Mouse (Mus musculus) kidney, postnatal 25 days (tissue): ENCODE measurements around the gene Lsamp.

Experiments used
- DNase-seq, 2 experiments: peaks; one replicate each; pipeline ENCODE4 v3.0.0; 2021; ENCODE audit warnings: mixed read lengths in 2 of 2

Gene Lsamp

DNA sequence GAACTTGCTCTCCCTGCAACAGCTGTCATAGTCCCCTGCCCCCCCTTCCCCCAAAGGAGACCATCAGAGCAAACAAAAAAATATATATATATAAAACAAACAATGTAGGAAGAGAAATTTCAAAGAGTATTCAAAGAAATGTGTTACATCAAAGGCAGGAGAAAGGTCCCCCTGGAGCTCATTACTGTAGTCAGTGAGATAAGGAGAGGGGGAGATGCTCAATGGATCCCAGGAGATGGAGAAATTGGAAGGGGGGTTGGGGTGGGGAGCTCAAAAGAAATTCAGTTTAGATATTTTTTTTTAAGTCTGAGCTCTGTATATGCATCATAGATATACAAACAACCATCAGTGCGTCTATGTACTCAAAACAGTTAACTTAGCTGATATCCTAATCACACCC lies 976.4 kb downstream of the Lsamp start:
- no peak for DNase-seq

DNA sequence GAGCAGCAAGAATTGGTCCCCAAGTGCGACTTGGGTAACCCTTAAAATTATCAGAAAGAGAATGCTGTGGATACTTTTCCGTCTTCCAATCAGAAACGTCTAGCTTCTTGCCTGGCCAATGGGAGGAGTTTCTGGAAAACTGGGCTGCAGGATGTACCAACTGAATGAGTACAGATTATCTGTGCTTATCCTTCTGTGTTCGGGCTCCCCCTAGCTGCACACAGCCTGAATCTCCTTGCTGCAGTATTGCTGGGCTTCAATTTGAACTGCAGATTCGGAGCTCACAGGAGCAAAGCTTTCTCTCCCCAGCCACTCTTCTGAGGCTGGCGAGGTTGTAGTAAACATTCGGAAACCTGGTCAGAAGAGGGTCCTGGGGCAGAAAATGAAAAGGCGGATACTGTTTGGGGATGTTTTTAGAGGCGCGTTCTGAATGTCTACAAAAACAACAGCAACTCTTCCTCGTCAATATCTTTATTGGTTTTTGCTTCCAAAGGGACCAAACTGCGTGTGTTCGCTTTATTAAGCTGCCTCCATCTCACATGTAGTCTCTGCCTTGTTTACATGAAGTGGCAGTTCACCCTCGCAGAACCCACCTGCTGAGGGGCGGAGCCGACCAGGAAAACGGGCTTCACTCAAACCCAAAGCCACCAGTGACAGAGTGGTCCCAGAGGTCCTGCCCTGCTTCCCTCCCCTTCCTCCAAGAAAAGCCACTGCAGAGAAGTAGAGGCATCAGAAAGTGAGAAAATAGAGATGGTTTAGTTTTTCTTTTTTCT lies 984.1 kb downstream of the Lsamp start:
- DNase-seq = peak; percentile 71 to 77

DNA sequence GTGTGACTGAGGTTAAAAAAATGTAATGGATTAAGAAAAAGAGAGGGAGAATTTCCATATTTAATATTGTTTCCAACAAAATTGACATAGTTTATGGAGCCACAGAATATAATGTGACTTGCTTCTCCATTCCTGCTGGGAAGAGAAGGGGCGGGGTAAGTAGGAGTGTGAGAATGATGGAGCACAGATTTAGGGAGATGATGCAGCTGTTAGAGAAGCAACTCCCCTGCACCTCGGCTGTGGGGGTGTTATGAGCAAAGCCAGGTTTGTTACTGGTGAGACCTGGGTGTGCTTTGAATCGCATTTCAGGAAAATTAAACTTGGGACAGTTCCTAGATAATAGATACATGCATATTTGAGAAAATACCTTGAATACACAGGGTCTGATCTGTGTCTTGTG lies 987.2 kb downstream of the Lsamp start:
- no peak for DNase-seq

DNA sequence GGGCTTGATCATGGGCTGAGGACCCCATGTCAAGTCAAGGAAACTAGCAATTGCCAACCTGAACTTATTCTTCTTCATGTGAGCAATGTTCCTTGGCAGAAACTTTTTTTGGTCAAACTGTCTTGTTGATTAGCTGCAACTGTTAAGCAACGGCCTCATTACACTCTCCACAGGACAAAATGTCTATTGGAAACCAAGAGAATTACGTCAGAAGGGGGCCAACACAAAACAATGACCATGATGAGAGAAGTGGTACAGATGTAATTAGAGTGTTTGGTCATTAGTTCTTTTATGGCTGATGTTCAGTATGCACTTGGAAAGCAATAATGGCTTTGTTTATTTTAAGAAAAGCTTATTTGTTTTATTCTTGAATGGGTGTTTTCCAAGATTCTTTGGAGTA lies 989.9 kb downstream of the Lsamp start:
- no peak for DNase-seq

DNA sequence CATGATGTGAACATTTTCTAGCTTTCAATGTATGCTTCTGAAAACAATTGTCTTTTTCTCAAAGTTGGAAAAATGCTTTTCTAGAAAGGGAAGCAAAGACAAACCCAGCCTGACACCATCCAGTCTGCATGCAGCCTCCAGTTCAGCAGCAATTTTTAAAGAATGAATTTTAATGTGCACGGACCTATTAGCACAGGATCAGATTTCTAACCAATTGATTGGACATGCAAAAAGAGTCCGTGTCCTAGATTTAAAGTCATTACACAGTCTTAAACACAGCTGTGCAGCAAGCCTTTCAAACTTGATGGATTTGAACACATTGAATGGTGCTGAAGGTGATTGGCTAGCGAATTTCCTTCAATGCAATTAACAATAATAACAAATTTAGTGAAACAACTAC lies 998.9 kb downstream of the Lsamp start:
- no peak for DNase-seq

DNA sequence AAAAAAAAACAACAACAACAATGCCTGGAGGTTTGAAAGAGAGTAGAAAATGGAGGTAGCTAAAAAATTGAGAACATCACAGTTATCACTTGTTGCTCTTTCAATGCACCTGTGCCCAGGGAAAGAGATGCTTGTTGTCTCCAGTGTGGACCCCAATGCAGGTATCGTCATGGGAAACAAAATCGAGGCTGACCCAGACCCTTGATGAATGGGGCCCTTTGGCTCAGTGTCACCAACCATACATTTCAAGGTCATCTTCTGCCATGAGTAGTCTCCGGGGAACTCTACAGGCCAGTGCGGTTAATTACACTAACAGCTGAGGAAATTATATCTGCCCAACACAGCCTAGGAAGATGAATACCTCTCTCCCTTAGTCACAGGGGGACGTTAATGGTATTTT lies 1023.4 kb downstream of the Lsamp start:
- DNase-seq = no peak

DNA sequence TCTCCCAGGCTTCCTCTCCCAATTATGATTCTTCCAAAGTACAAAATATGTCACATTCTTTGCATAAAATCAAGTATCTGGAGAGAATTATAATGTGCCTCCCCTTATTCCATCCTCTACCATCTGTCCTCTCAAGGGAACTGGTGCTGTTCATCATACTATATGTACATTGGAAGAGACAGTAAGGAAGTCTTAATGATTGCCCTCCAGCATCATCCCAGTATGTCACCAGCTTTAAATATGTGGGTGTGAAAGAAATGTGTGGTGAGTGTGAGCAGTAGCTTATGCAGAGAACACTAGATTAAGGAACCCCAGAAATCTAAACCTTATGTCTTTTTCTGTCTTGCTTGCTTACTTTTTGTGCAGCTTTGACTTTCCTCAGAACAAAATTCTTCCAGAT lies 1050.6 kb downstream of the Lsamp start:
- DNase-seq = no peak

DNA sequence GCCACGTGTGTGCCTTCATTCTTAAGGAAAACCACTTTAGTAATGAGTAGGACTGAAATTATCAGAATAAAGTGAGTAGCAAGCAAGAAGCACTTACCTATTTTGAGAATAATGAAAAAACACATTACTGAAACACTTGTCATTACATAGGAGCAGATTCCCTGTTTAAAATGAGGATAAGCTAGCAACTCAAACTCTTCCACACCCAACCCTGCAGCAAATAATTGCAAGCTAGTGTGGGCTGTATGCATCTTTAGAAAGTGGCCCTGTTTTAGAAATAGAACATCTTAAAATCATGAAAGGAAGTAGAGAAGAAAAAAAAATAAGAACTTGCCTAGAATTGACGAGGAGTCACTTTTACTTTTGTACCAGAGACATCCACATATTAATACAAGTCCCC lies 1057.5 kb downstream of the Lsamp start:
- no peak for DNase-seq

DNA sequence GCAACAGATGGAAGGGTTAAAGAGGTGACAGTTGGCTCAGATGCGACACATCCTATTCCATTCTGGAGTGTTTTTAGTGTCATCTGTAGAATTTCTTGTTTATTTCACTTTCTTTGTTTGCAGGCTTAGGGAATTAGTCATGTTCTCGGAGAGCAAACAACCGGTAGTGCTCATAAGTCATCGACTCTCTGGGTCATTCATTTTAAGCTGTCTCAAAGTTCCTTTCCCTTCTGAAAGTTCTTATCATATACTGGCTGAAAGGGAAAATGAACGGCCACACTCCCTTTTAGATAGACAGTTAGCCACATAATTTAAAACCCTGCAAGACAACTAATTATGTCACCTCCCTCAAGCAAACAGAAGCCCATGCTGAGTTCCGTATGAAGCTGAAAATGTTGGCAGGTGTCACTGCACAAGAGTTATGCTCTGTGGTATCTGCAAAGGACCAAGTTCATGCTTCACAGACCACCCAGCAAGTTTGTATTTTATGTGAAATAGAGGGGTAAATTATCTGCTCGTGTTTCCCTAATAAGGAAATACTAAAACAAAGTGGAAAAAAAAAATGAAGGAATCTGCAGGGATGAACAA lies 1079.2 kb downstream of the Lsamp start:
- DNase-seq = no peak

DNA sequence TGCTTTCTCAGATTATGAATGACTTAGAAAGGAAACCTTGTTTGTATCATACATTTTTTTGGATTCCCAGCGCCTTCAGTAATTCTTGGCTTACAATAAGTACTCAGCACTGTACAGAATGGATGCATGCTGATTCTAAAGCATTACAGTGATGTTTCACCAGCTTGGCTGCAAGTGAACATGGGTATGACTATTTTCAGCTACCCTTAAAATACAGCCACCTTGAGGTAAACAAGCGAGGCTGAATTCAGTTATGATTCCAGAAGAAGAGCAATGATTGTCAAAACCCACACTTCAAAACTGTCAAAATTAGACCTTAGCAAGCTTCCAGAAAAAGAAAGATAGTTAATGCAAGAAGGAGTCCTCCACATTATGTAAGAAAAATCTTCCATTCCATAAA lies 1089.3 kb downstream of the Lsamp start:
- DNase-seq = no peak

DNA sequence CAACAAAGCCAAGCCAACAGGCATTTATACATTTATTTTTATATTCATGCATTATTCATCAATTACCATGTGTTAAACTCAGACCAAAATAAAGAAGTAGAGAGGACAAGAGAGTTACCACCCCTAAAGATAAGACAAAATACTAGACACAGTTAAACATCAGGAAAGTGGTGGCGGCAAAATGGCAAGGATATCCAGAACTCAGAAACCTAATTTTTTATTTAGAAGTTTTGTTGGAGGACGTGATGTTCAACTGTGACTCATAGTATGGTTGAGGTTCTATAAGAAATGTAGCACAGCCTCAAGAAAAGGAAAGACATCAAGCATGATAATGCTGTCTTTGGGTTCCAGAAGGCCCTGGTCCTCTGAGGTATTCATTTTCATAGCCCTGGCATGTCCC lies 1104.5 kb downstream of the Lsamp start:
- DNase-seq = no peak

DNA sequence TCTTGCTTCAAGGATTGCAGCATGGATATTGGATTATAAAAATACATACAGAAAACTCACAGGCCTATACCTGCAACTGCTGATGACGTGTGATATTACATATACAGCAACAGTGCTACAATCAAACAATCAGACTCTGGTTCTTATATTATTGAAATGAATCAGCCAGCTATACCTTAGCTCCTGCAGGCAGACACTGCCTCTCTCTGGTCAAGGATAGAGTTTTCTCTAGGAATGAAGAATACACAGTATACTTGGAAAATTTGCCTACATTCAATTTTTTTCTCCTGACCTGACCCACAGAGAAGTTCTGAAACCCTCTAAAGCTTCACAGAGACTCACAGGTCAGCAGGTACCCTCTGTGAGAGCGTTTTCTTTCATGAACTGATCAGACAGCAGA lies 1105.9 kb downstream of the Lsamp start:
- no peak for DNase-seq

DNA sequence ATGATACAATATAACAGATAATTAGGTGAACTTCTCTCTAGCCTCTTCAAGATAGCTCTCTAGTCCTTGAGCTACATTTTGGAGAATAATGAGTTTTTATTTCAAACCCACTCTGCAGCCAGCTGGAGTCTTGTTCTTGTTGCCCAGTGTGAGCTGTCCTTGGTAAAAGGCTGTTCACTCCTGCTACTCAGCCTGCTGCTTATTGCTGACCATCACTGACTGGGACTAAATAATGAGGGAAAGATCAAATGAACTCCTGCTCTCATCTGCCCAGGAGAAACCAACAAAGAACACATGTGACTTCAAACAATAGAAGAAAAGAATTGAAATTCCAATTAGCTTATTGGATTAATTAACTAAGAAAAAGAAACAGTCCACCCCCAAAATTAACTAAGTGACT lies 1107.1 kb downstream of the Lsamp start:
- no peak for DNase-seq

DNA sequence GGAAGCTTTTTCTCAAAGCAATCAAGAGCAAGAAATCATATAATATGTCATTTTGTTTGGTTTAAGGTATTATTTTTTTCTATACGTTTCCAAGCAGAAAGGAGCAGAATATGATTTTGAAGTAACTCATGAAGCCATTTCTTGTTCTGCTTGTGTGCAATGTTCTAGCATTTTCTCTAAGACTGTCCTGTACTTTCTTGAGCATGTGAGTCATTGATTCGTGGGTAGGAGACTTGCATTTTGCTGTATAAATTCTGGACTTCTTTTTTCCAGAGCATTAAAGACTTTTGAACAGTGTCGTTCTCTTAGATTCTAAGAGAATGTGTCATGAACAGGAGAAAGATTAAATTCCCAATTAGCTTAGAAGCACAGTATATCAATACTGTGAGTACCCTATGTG lies 1118.6 kb downstream of the Lsamp start:
- DNase-seq = no peak

DNA sequence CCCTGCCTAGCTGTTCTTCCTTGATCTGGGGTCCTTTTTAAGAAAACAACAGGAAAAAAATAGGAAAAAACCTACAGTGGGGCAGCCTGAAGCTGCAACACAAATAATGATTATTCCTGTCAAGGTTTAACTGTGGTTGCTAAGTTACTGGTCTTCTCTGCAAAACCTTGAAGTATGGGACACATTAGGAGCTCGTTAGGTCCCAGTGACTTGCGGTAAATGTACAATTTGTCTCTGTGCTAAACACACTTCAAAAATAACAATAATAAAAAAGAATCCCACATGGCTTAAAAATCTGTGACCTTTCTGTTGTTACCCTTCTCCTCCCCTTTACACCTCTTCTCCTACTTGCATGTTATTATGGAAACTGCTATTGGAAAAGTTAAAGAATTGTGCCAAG lies 1140.2 kb downstream of the Lsamp start:
- no peak for DNase-seq

DNA sequence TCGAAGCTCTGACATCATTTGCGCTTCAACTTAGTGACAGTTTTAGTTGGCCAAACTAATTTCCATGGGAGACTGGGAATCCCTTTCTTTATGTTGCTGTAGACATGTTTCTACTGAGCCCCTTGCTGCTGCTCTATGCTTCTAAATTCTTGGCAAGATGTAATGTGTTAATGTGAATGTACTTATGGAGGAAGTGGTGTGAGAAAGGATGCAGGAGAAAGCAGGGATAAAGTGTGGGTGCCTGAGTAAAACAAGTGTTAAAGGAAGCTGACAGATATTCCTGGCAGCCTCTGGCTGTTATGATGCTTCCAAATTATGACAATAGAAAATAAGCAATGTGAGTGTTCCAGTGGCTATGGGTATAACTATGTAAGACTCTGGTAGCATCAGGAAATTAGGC lies 1140.9 kb downstream of the Lsamp start:
- DNase-seq = no peak

DNA sequence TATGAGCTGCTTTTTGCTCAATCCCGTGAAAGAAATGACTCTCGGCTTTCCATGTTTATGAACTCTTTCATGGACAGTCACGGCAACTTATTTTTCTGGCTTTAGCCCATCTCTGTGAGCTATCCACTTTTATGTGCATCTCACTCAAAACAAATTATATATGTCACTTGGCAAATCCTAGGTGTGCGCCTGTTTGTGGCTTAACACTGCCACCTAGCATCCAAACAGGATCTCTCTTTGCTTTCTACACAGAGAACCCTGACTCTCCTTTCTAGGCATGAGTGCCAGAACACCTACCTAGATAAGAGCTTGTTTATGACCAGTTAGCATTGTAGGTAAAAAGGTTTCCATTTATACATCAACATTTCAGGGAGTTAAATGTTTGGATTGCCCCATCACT lies 1146.9 kb downstream of the Lsamp start:
- DNase-seq = no peak

DNA sequence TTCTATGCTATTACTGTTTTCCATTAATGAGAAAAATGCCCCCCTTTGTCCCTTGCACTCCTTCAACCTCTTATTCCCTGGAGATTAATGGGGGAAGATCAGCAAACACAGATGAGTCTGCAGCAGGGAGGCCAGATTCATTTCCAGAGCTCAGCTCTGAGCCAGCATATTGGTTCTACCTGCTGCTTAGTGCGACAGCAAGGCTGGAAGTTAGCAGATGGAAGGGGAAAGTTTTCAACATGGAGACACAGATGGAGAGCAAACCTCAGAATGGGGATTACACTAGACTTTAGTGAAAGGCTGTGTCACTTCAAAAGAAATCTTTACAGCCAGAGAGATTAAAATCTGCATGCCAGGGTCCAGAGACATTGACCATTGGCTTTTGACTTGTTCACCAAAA lies 1188.7 kb downstream of the Lsamp start:
- no peak for DNase-seq

DNA sequence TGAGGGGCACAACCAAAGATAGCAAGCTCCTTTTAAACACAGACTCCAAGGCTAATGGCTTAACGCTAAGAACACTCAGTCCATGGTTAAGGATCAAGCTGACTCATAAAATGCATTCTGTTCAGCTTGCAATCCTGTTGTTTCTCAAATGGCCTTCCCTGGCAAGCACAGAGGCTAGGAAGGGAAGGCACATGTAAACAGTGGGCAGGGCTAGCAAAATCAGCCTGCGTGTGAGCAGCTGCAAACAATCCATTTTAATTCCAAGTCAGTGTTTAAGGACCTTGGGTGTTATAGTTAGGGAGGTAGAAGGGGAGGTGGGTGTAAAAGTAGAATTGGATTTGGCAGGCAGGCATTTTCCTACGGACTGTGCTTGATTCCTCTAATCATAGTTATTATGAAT lies 1195.4 kb downstream of the Lsamp start:
- no peak for DNase-seq

DNA sequence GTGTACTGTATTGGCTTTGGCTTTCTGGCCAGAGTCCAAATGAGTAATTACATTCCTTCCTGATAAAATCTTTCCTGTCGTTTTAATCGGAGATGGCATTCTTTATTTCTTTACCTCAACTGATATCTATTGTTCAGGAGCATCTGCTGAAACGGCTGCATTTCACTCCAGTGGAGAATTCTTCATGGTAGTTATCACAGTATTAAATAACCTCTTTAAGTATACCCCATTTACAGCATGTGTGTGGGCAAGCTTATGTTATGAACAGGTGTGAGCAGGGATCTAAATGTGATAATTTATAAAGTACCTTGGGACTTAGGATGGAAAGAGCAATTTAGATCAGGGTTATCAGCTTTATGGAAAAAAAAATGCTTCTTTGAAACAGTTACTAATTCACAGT lies 1196.7 kb downstream of the Lsamp start:
- no peak for DNase-seq

DNA sequence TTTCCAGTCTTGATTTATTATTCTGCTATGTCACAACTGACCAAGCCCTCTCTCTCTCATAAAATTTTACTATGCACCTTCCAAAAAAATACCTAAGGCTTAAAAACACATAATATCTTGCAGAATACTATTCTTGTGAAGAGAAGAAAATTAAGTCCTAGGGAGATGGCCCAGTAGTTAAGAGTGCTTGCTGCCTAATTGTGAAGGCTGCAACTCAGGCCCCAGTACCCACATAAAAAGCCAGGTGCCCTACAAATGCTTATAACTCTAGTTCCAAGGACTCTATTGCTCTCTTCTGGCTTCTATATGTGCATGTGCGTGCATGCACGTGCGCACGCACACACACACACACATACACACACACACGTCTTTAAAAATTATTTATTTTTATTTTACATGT lies 1225.9 kb downstream of the Lsamp start:
- no peak for DNase-seq

DNA sequence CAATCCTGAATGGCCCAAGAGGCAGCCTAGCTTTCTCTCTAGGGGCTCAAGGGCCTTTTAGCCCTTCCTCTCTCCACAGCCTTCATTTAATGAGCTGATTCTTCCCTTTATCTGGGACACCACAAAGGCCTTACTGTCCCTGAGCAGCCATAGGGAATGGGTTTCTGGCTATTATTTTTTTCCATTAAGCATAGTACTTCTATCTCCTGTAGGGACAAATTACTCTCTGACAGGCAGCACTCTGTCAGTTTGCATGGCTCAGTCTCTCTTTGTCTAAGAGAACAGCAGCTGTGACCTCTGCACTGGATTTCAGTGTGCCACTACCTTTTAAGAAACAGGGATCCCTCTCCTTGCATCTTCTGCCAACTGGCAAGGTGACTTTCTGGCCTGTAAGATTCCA lies 1251.7 kb downstream of the Lsamp start:
- DNase-seq = no peak

DNA sequence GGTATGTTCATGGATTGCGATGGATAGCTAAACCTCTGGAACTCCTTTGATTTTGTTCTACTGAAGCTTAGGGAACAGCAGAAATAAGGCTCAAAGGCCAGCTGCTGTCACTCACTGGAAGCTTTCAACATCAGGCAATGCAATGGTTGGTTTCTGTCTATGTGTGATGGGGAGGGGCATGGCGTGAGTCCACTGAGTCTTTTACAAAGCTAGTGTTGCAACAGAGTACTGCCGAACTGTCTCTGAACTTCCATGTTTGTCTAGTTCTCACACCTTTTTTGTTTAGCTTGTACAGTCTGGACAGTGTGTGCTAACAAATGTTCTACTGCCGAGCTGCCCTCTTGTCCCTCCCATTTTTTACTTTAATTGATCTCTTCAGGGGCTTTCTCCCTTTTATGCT lies 1258.7 kb downstream of the Lsamp start:
- no peak for DNase-seq

DNA sequence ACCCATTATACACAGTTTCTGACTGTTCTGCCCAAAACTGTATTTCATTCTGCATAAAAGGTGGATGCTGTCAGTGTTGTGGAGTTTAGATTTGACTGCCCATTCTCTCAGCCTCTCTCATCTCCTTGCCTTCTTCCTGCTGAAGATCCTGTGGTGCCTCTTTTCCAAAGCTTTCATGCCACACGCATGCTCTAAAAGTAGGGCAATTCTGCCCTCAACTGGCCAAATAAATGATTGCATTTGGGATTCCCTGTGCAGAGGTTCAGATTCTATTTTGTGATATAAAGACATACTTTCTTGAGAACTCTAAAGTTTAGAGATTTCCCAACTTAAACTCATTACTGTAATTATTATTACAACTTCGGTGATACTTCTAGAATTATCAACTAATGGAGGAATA lies 1260.5 kb downstream of the Lsamp start:
- DNase-seq = peak in 1 of 2 experiments; percentile 37
